Mouse (Mus musculus): ENCODE data around the gene Ccdc88c.

- TF ChIP-seq POLR2A (IDR thresholded peaks at IDR 0.05; ENCODE audit: borderline replicate concordance, control insufficient read depth, low read depth, low read length) (no peak), CTCF (IDR thresholded peaks at IDR 0.05; ENCODE audit: control insufficient read depth, insufficient read depth, low read length) (no peak)
Measured at GRCm38 (mm10) chr12:100945501-100945900, 83.4 kb downstream of the Ccdc88c start.
